Mouse (Mus musculus) bone marrow macrophage, adult 2 months (primary cell): ENCODE results near the gene Smarcd1.

Experiments
- CTCF ChIP-seq: IDR thresholded peaks from 2 replicates; pipeline ENCODE4 v1.5.1; 2012; ENCODE audit warnings: low read depth, mild to moderate bottlenecking, low read length, moderate library complexity
- POLR2A ChIP-seq: IDR thresholded peaks from 2 replicates; pipeline ENCODE4 v1.6.1; 2012; ENCODE audit warnings: mild to moderate bottlenecking, low read depth, low read length, borderline replicate concordance

- TF ChIP-seq CTCF (no peak), POLR2A (0 out of 2 replicates have a peak, but pooled peaks have one; percentile 22)
These were observed 37.1 kb upstream of the Smarcd1 start for GRCm38 (mm10) chr15:99664600-99665451.
